Mouse (Mus musculus): Measurements from ENCODE around the gene Sfta2.
A peak's percentile ranks its signal among the peaks of the same experiment; 100 is the strongest.

DNA sequence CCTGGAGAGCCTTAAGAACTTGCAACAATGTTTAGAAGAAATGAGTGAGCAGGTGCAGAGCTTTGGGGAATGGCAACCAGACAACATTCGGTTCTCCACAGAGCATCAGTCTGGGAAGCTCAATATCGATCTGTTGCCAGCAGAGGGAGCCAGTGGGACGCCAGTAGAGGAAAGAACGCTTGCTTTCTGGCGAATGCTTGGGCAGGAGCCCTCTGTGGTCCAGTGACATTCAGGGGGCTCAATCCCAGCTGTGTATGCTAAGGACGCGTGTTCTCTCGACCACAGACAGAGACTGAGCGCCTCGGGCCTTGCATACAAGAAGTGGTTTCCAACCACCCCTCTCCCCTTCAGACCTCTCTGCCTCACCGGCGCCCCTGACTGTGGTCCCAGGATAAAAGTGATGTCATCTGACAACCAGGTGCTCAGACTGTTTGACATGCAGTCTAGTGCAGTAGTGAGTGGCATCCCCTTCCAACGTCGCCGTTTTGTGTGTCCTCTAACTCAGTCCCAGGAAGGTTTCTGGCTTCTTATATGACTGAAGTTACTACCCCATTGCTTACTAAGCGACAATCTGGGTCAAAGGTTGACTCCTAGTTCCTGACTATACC is 16.9 kb upstream of the Sfta2 start:
- TF ChIP-seq CTCF (IDR thresholded peaks at IDR 0.05) (peak; percentile 85), EP300 (IDR thresholded peaks at IDR 0.05) (no peak)
